Mouse (Mus musculus) C2C12 (cell line): ENCODE measurements around the gene Ndufb4.

ENCODE experiments used
- CEBPB ChIP-seq: IDR thresholded peaks from one replicate; pipeline ENCODE4 v1.6.1; 2011; ENCODE audit warnings: low read depth, mild to moderate bottlenecking, control low read depth, moderate library complexity
- CTCF ChIP-seq: IDR thresholded peaks from one replicate; pipeline ENCODE4 v1.5.1; 2011; ENCODE audit not compliant: control insufficient read depth, insufficient read depth, insufficient read length
- FOSL1 ChIP-seq: IDR thresholded peaks from one replicate; pipeline ENCODE4 v1.8.0; 2011; ENCODE audit warnings: mild to moderate bottlenecking, low read length; ENCODE audit not compliant: poor library complexity, insufficient read depth, severe bottlenecking
- MAX ChIP-seq: IDR thresholded peaks from one replicate; pipeline ENCODE4 v1.6.1; 2011; ENCODE audit warnings: mild to moderate bottlenecking, control low read depth
- MYOD1 ChIP-seq: IDR thresholded peaks from one replicate; pipeline ENCODE4 v1.6.1; 2011; ENCODE audit warnings: low read depth; ENCODE audit not compliant: control insufficient read depth, insufficient read length
- MYOG ChIP-seq: IDR thresholded peaks from one replicate; pipeline ENCODE4 v1.6.1; 2011; ENCODE audit not compliant: control insufficient read depth, insufficient read length; ENCODE audit errors: extremely low read depth
- USF1 ChIP-seq: IDR thresholded peaks from one replicate; pipeline ENCODE4 v1.6.1; 2011; ENCODE audit warnings: low read depth, mild to moderate bottlenecking, control low read depth, moderate library complexity

- TF ChIP-seq CTCF = no peak
- no peak for TF ChIP-seq FOSL1
- no peak for TF ChIP-seq CEBPB
- TF ChIP-seq MAX = no peak
- TF ChIP-seq MYOD1 = no peak
- TF ChIP-seq MYOG = no peak
- TF ChIP-seq USF1 = no peak
Measured at GRCm38 (mm10) chr16:37599326-37599725, 54.9 kb downstream of the Ndufb4 start.
